Mouse (Mus musculus): ENCODE measurements around the gene Antxr1. TPM values are rescaled to one million over a fixed set of nuclear protein-coding genes. Genes with fewer than 3 reads are reported as not detected.

Antxr1 gene
- polyA plus RNA-seq, 1 experiment from 2014 or later = 0.47 TPM

GRCm38 (mm10) chr6:87281771-87282170, 53.9 kb downstream of the Antxr1 start:
- peaks cover 6% of the 10 kb centered on the region for H3K4me1 ChIP-seq (ENCODE audit: insufficient read depth)
- H3K9ac ChIP-seq (replicated peaks) = no peak overlapping the region
- no peaks in the 10 kb centered on the region for H3K9me3 ChIP-seq (ENCODE audit: low read length)
- WGBS (ENCODE audit: insufficient replicate concordance) = 84% methylated on average over 4 of the region's 4 CpGs
- DNase-seq = no peak
- H3K36me3 ChIP-seq (replicated peaks; ENCODE audit: insufficient read depth, low read length) = no peaks in the 10 kb centered on the region
- no peak overlapping the region for H3K4me3 ChIP-seq (ENCODE audit: low read depth, low read length)
- no peak overlapping the region for H3K4me2 ChIP-seq (ENCODE audit: low read depth, low read length)
- ATAC-seq = no peak
- no peaks in the 10 kb centered on the region for H3K27me3 ChIP-seq (ENCODE audit: insufficient read depth, low read length)
- no peak overlapping the region for H3K27ac ChIP-seq (ENCODE audit: low read depth)
- TF ChIP-seq CTCF (IDR thresholded peaks at IDR 0.05; ENCODE audit: low read depth) = peak; percentile 55
- no peak for TF ChIP-seq EP300 (IDR thresholded peaks at IDR 0.05; ENCODE audit: low read depth)

- no peak overlapping the region for H3K27ac ChIP-seq (ENCODE audit: low read depth)
- H3K4me2 ChIP-seq (ENCODE audit: low read depth, low read length) = no peak overlapping the region
- no peak overlapping the region for H3K9ac ChIP-seq (replicated peaks)
- H3K9me3 ChIP-seq (ENCODE audit: low read length) = no peaks in the 10 kb centered on the region
- TF ChIP-seq EP300 (IDR thresholded peaks at IDR 0.05; ENCODE audit: low read depth) (no peak), CTCF (IDR thresholded peaks at IDR 0.05; ENCODE audit: low read depth) (no peak)
- peaks cover 6% of the 10 kb centered on the region for H3K4me1 ChIP-seq (ENCODE audit: insufficient read depth)
- ATAC-seq (no peak), DNase-seq (no peak)
- WGBS (ENCODE audit: insufficient replicate concordance) = 72% methylated on average over 5 of the region's 5 CpGs
- H3K4me3 ChIP-seq (ENCODE audit: low read depth, low read length) = no peak overlapping the region
- H3K27me3 ChIP-seq (ENCODE audit: insufficient read depth, low read length) = 0 out of 2 replicates have a peak, but pooled peaks cover 2% of the 10 kb centered on the region
- no peaks in the 10 kb centered on the region for H3K36me3 ChIP-seq (replicated peaks; ENCODE audit: insufficient read depth, low read length)
Measured at GRCm38 (mm10) chr6:87278151-87278550, 57.5 kb downstream of the Antxr1 start.

- Histone ChIP-seq H3K27me3 (ENCODE audit: insufficient read depth, low read length) (0 out of 2 replicates have a peak, but pooled peaks cover 2% of the 10 kb centered on the region), H3K9ac (replicated peaks) (no peak overlapping the region), H3K36me3 (replicated peaks; ENCODE audit: insufficient read depth, low read length) (no peaks in the 10 kb centered on the region), H3K27ac (ENCODE audit: low read depth) (no peak overlapping the region), H3K9me3 (ENCODE audit: low read length) (no peaks in the 10 kb centered on the region), H3K4me1 (ENCODE audit: insufficient read depth) (peaks cover 6% of the 10 kb centered on the region), H3K4me2 (ENCODE audit: low read depth, low read length) (no peak overlapping the region), H3K4me3 (ENCODE audit: low read depth, low read length) (no peak overlapping the region)
- TF ChIP-seq CTCF (IDR thresholded peaks at IDR 0.05; ENCODE audit: low read depth) (no peak), EP300 (IDR thresholded peaks at IDR 0.05; ENCODE audit: low read depth) (no peak)
- 21% methylated on average over 3 of the region's 3 CpGs for WGBS (ENCODE audit: insufficient replicate concordance)
- ATAC-seq = peak; percentile 76
- peak; percentile 32 for DNase-seq
Measured at GRCm38 (mm10) chr6:87277527-87277926, 58.1 kb downstream of the Antxr1 start.

GRCm38 (mm10) chr6:87276941-87277340, 58.7 kb downstream of the Antxr1 start:
- Histone ChIP-seq H3K4me3 (ENCODE audit: low read depth, low read length) (no peak overlapping the region), H3K36me3 (replicated peaks; ENCODE audit: insufficient read depth, low read length) (no peaks in the 10 kb centered on the region), H3K9ac (replicated peaks) (no peak overlapping the region), H3K4me2 (ENCODE audit: low read depth, low read length) (no peak overlapping the region), H3K9me3 (ENCODE audit: low read length) (no peaks in the 10 kb centered on the region), H3K4me1 (ENCODE audit: insufficient read depth) (peaks cover 6% of the 10 kb centered on the region), H3K27ac (ENCODE audit: low read depth) (no peak overlapping the region), H3K27me3 (ENCODE audit: insufficient read depth, low read length) (0 out of 2 replicates have a peak, but pooled peaks cover 2% of the 10 kb centered on the region)
- 75% methylated on average over 7 of the region's 7 CpGs for WGBS (ENCODE audit: insufficient replicate concordance)
- TF ChIP-seq CTCF (IDR thresholded peaks at IDR 0.05; ENCODE audit: low read depth) = no peak
- no peak for TF ChIP-seq EP300 (IDR thresholded peaks at IDR 0.05; ENCODE audit: low read depth)
- DNase-seq (no peak), ATAC-seq (no peak)

GRCm38 (mm10) chr6:87274779-87275178, 60.8 kb downstream of the Antxr1 start:
- no peak for ATAC-seq
- WGBS (ENCODE audit: insufficient replicate concordance) = 92% methylated on average over 5 of the region's 5 CpGs
- H3K4me1 ChIP-seq (ENCODE audit: insufficient read depth) = peaks cover 6% of the 10 kb centered on the region
- no peak overlapping the region for H3K4me2 ChIP-seq (ENCODE audit: low read depth, low read length)
- peak; percentile 32 for DNase-seq
- no peak overlapping the region for H3K27ac ChIP-seq (ENCODE audit: low read depth)
- no peaks in the 10 kb centered on the region for H3K9me3 ChIP-seq (ENCODE audit: low read length)
- H3K36me3 ChIP-seq (replicated peaks; ENCODE audit: insufficient read depth, low read length) = no peaks in the 10 kb centered on the region
- no peak overlapping the region for H3K9ac ChIP-seq (replicated peaks)
- H3K4me3 ChIP-seq (ENCODE audit: low read depth, low read length) = no peak overlapping the region
- peak; percentile 54 for TF ChIP-seq CTCF (IDR thresholded peaks at IDR 0.05; ENCODE audit: low read depth)
- TF ChIP-seq EP300 (IDR thresholded peaks at IDR 0.05; ENCODE audit: low read depth) = no peak
- 0 out of 2 replicates have a peak, but pooled peaks cover 2% of the 10 kb centered on the region for H3K27me3 ChIP-seq (ENCODE audit: insufficient read depth, low read length)

- H3K27ac ChIP-seq (ENCODE audit: low read depth) = no peak overlapping the region
- H3K36me3 ChIP-seq (replicated peaks; ENCODE audit: insufficient read depth, low read length) = no peaks in the 10 kb centered on the region
- no peaks in the 10 kb centered on the region for H3K9me3 ChIP-seq (ENCODE audit: low read length)
- 53% methylated on average over 3 of the region's 3 CpGs for WGBS (ENCODE audit: insufficient replicate concordance)
- TF ChIP-seq CTCF (IDR thresholded peaks at IDR 0.05; ENCODE audit: low read depth) = no peak
- TF ChIP-seq EP300 (IDR thresholded peaks at IDR 0.05; ENCODE audit: low read depth) = no peak
- DNase-seq (no peak), ATAC-seq (no peak)
- no peak overlapping the region for H3K4me2 ChIP-seq (ENCODE audit: low read depth, low read length)
- peaks cover 6% of the 10 kb centered on the region for H3K4me1 ChIP-seq (ENCODE audit: insufficient read depth)
- 0 out of 2 replicates have a peak, but pooled peaks cover 2% of the 10 kb centered on the region for H3K27me3 ChIP-seq (ENCODE audit: insufficient read depth, low read length)
- H3K4me3 ChIP-seq (ENCODE audit: low read depth, low read length) = no peak overlapping the region
- H3K9ac ChIP-seq (replicated peaks) = no peak overlapping the region
Measured at GRCm38 (mm10) chr6:87273791-87274190, 61.8 kb downstream of the Antxr1 start.
